24 mouse cellular contexts compared by ENCODE assay signal in genomic region chr13:35749194-35749593, GRCm38 (mm10).
DNase-seq lines count a peak whose midpoint lies in the region; ATAC-seq and TF ChIP-seq lines count a peak whose summit lies in the region.
"Had no signal": no experiment of that assay in that cellular context is flagged by ENCODE, and none has a peak within 500 bp of the region (broad histone marks: within the 10 kb centered on the region; RNA-seq: fewer than 3 reads in every experiment).

No protein-coding gene starts in this region.

- peak overlapping the region; percentile 2; the same call in 1 of the 2 replicates for H3K4me2 ChIP-seq in liver, embryonic 12.5 days
- H3K4me2 ChIP-seq in hindbrain, embryonic 16.5 days (ENCODE audit: low read length), result no peak overlapping the region
- H3K4me2 ChIP-seq: embryonic facial prominence, embryonic 12.5 days; hindbrain, embryonic 15.5 days had no signal

- no peak overlapping the region; the same call in 1 of the 2 replicates for H3K27ac ChIP-seq in liver, embryonic 12.5 days
- no peak overlapping the region for H3K27ac ChIP-seq in hindbrain, embryonic 16.5 days (ENCODE audit: low read depth, low read length)
- H3K27ac ChIP-seq: embryonic facial prominence, embryonic 12.5 days; heart, embryonic 10.5 days; hindbrain, embryonic 15.5 days; liver, embryonic 14.5 days had no signal

- H3K36me3 ChIP-seq in liver, embryonic 12.5 days, result peaks cover 7% of the 10 kb centered on the region
- H3K36me3 ChIP-seq in G1E (replicated peaks), result peaks cover 48% of the 10 kb centered on the region
- H3K36me3 ChIP-seq in hindbrain, embryonic 16.5 days (ENCODE audit: control insufficient read depth, insufficient read depth, low read length), result no peaks in the 10 kb centered on the region
- H3K36me3 ChIP-seq: embryonic facial prominence, embryonic 12.5 days; hindbrain, embryonic 15.5 days had no signal

- no peak overlapping the region for H3K4me3 ChIP-seq in liver, embryonic 12.5 days
- no peak overlapping the region for H3K4me3 ChIP-seq in G1E (ENCODE audit: low read depth, low read length)
- no peak overlapping the region for H3K4me3 ChIP-seq in hindbrain, embryonic 16.5 days (ENCODE audit: low read length)
- H3K4me3 ChIP-seq: embryonic facial prominence, embryonic 12.5 days; heart, embryonic 10.5 days; hindbrain, embryonic 15.5 days; myocyte had no signal

- no peaks in the 10 kb centered on the region for H3K27me3 ChIP-seq in liver, embryonic 12.5 days (replicated peaks)
- no peaks in the 10 kb centered on the region for H3K27me3 ChIP-seq in G1E (ENCODE audit: insufficient read depth, low read length)
- no peaks in the 10 kb centered on the region for H3K27me3 ChIP-seq in hindbrain, embryonic 16.5 days (replicated peaks; ENCODE audit: control insufficient read depth, insufficient read depth, low read length)
- H3K27me3 ChIP-seq: CH12.LX; embryonic facial prominence, embryonic 12.5 days; hindbrain, embryonic 15.5 days had no signal

- ATAC-seq in liver, embryonic 12.5 days, result no peak
- ATAC-seq in G1E (ENCODE audit: extremely low read depth, insufficient number of reproducible peaks, low FRiP score, poor library complexity, severe bottlenecking), result peak; percentile 34; the same call in 1 of the 2 replicates
- ATAC-seq in hindbrain, embryonic 16.5 days, result no peak
- ATAC-seq: forebrain, postnatal 0 days had no signal

- 40% methylated on average over 4 of the region's 4 CpGs for WGBS in liver, embryonic 12.5 days (ENCODE audit: insufficient replicate concordance)
- WGBS in hindbrain, embryonic 16.5 days, result 90% methylated on average over 4 of the region's 4 CpGs

- DNase-seq in liver (no peak), G1E (ENCODE audit: low spot score) (no peak)
- DNase-seq in induced T-regulatory cell, adult 2 months (ENCODE audit: low read depth), result peak; percentile 20
- peak; percentile 40 to 47 for DNase-seq in natural killer cell, adult 2 months (ENCODE audit: low spot score in 2 of 2)
- DNase-seq in embryo, embryonic 9.5 days (ENCODE audit: extremely low spot score), result no peak
- DNase-seq in kidney, postnatal 14 days, result no peak
- DNase-seq: adrenal gland, postnatal 14 days; cerebellum, adult 9-11 months; forebrain, postnatal 0 days; gastrocnemius, postnatal 36 days; heart, postnatal 4 days; kidney, adult 11 months; midbrain, embryonic 14.5 days; right cerebral cortex, adult 18-20 months; thymus, adult 18-20 months; thymus, postnatal 36 days had no signal

- no peak for TF ChIP-seq CTCF in G1E (IDR thresholded peaks at IDR 0.05; ENCODE audit: low read depth, low read length)

- no peak overlapping the region for H3K9ac ChIP-seq in liver, embryonic 12.5 days
- no peak overlapping the region for H3K9ac ChIP-seq in hindbrain, embryonic 16.5 days (ENCODE audit: low read depth, low read length)
- H3K9ac ChIP-seq: embryonic facial prominence, embryonic 12.5 days; forebrain, postnatal 0 days; hindbrain, embryonic 15.5 days; liver, embryonic 14.5 days had no signal

- peaks cover 70% of the 10 kb centered on the region for H3K4me1 ChIP-seq in liver, embryonic 12.5 days
- peaks cover 79% of the 10 kb centered on the region for H3K4me1 ChIP-seq in G1E (ENCODE audit: insufficient read depth, low read depth, low read length)
- no peaks in the 10 kb centered on the region for H3K4me1 ChIP-seq in hindbrain, embryonic 16.5 days (ENCODE audit: control insufficient read depth, insufficient read depth, low read depth, low read length)
- H3K4me1 ChIP-seq: embryonic facial prominence, embryonic 12.5 days; hindbrain, embryonic 15.5 days had no signal

- no peaks in the 10 kb centered on the region for H3K9me3 ChIP-seq in liver, embryonic 12.5 days (replicated peaks)
- peaks cover 7% of the 10 kb centered on the region for H3K9me3 ChIP-seq in G1E (replicated peaks)
- H3K9me3 ChIP-seq in hindbrain, embryonic 16.5 days (ENCODE audit: control insufficient read depth, low read length), result peaks cover 14% of the 10 kb centered on the region
- H3K9me3 ChIP-seq: heart, embryonic 10.5 days had no signal

Comparison
In these comparisons a context has a peak if more than half of its experiments do, and no peak if none do; other contexts are left out.
1. DNase-seq: peak in induced T-regulatory cell, adult 2 months (single experiment) and natural killer cell, adult 2 months (2 of 2); none in liver (single experiment), G1E (single experiment), embryo, embryonic 9.5 days (single experiment) and kidney, postnatal 14 days (single experiment).